Mouse (Mus musculus) E14TG2a.4 (cell line): ENCODE data around the gene Nol9.

ENCODE experiments used
- CTCF ChIP-seq: conservative IDR thresholded peaks from 2 replicates; pipeline ENCODE4 v1.5.1; 2014; ENCODE audit warnings: low read length
- NANOG ChIP-seq: IDR thresholded peaks from 2 replicates; pipeline ENCODE4 v1.6.1; 2014; ENCODE audit warnings: borderline replicate concordance, low read length, mixed read lengths

GRCm38 (mm10) chr4:152002063-152002462 is 37.1 kb upstream of the Nol9 start:
- TF ChIP-seq CTCF, result no peak
- TF ChIP-seq NANOG, result no peak
